Mouse (Mus musculus) olfactory bulb, adult 2 months (tissue): Measurements from ENCODE around the gene Taar7e.
"Not testable (repeated sequence)": the region's sequence is repeated elsewhere in the genome, so short reads cannot be mapped to it uniquely, and the experiment has no call there.

ENCODE experiments used
- CTCF ChIP-seq: fragments of 200-500 bp; IDR thresholded peaks from 2 replicates; pipeline ENCODE4 v1.5.1; 2012; ENCODE audit warnings: low read depth, mild to moderate bottlenecking, low read length, moderate library complexity; ENCODE audit not compliant: insufficient read depth
- POLR2A ChIP-seq: fragments of 200-500 bp; IDR thresholded peaks from 2 replicates; pipeline ENCODE4 v1.6.1; 2012; ENCODE audit warnings: mild to moderate bottlenecking, low read depth, low read length, moderate library complexity; ENCODE audit not compliant: insufficient read depth

DNA sequence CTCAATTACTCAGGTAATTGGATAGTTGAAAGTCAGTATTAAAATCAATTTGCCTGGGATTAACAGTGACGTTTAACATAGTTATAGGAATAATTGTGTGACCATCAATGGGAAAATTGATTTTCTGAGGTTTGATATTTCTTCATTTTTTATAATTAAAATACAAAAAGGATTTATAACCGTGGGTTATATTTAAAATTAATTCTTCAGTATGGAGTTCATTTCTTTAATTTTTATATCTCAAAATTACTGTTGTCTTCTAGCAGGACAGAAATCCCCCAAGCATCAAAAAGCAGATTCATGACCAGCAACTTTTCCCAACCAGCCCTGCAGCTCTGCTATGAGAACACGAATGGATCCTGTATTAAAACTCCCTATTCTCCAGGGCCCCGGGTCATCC, 38.8 kb downstream of the Taar7e start, which contains the start of gene Taar8a:
- TF ChIP-seq POLR2A, CTCF: not testable (repeated sequence)
